Mouse (Mus musculus) embryo, embryonic 10.5 days (tissue): ENCODE measurements at regions not wholly inside any gene's neighbourhood (a gene's known extent, or its start where the extent isn't known, plus 50 kb on each side); places are given as distances from the start of the nearest gene placed in this dataset.
A peak's percentile ranks its signal among the peaks of the same experiment; 100 is the strongest.

Source experiments
- DNase-seq: peaks from one replicate; pipeline ENCODE4 v3.0.0-alpha.2; 2015; ENCODE audit warnings: low spot score

DNA sequence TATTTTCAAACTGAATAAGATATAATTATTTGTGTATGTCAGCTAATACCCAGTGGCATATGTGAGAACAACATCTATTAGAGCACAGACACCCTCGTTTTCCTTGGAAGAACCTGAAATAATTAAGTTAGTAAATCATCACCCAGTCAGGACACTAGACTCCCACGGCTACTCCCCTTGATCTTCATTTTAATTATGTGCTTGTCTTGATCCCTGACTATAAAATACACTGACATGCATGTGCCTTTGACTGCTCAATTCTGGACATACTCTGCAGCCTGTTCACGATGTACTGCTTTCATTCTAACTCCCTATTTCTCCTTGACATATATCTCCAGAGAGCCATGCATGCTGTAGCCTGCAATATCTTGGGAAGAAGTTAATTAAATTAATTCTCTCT is 232.7 kb upstream of the Atxn7l3b start:
- no peak for DNase-seq

DNA sequence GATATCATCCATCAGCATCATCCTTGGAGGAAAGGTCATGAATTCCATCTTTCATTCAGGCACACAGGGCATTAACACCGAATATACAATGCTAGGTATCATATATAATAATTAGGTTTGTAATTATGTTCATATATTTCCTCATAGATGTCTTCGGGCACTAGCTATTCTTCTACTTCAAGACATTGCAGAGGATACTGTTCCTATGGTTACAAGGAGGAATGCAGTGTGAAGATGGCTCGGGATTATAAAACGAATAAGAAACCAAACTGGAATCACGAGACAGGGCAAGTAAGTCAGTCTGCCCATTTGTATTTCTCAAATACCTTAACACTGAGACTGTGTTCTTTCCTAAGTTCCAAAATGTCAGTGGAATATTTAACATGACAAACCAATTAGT is 231.3 kb upstream of the Atxn7l3b start:
- no peak for DNase-seq

DNA sequence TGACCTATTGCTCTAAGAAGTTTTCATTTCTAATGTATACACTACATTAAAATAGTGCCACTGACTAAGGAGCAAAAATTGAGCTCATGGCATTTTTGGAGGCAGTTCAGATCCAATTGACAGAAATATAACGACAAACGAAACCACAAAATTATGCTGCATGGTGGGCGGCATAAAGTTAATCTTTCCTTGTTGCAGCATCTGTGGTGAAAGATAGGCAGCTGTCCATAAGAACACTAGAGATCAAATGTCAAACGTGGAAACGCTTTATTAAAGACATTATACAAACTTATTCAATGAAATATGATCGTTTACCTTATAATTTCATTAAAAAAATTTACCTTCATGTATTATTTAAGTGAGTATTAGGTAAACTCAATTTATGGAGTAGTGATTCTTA is 230.2 kb upstream of the Atxn7l3b start:
- no peak for DNase-seq

GRCm38 (mm10) chr10:113141606-113142005 is 212.8 kb upstream of the Atxn7l3b start:
- peak; percentile 9 for DNase-seq

DNA sequence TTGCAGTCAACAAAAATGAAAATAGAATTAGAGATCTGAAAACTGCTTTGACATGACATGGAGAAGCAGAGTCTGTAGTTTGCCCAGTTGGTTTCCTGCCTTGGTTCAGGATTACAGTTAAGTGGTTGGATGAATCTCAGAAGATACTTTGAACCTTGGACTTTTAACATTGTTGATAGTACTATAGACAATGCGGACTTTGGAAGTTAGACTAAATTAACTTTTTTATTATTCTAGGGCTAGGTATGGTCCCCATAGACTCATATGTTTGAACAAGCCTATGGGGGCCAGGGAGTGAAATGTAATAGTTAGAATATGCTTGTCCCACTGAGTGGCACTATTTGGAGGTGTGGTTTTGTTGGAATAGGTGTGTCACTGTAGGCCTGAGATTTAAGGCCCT is 186.2 kb upstream of the Atxn7l3b start:
- no peak for DNase-seq

DNA sequence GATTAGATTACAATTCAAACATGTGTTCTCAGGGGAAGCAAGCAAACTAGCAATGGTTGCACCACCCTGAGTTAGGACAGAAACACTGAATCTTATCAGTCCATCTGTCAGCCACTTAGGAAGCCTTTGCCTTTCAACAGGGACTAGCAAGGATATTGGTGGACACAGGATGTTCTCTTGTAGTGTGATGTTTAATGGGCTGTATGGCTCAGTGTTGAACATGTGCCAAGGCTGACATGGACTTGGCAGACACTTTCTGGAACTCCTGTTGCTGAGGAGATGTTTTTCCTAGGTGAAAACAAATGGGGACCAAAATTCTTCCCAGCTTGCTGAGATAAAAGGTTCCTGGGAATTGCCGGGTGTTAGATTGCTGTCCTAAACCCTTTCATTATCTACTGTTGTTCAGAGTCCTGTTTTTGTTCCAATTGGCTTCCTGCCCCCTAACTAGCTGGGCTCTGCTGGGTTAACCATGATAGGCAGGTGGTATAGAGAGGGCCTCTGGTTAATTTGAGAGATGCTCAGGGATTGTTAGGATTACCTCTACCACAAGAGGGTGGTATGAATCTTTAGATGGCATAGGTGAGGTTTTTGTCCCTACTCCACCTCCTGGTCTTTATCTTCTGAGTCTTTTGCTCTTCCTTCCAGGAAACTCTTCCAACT is 177.1 kb upstream of the Atxn7l3b start:
- DNase-seq: peak; percentile 37

- no peak for DNase-seq
Observed at GRCm38 (mm10) chr10:113105301-113105700, 176.5 kb upstream of the Atxn7l3b start.
